Mouse (Mus musculus): ENCODE results near the gene Cbwd1. TPM values are rescaled to one million over a fixed set of nuclear protein-coding genes. Genes with fewer than 3 reads are reported as not detected.
"Not testable (repeated sequence)": the region's sequence is repeated elsewhere in the genome, so short reads cannot be mapped to it uniquely, and the experiment has no call there.

The Cbwd1 gene
- total RNA-seq, 2 experiments from 2014 or later = 12.3 to 12.5 TPM

GRCm38 (mm10) chr19:24897896-24898736 is 63.3 kb downstream of the Cbwd1 start:
- no peak for DNase-seq

- peak in 1 of 2 experiments; percentile 15 for DNase-seq
Observed at GRCm38 (mm10) chr19:24897006-24897895, 64.2 kb downstream of the Cbwd1 start.

GRCm38 (mm10) chr19:24896536-24896935 is 64.9 kb downstream of the Cbwd1 start:
- no peak for DNase-seq

- no peak for DNase-seq
Observed at GRCm38 (mm10) chr19:24886888-24887287, 74.5 kb downstream of the Cbwd1 start.

GRCm38 (mm10) chr19:24885504-24885903 is 75.9 kb downstream of the Cbwd1 start:
- DNase-seq = peak in 1 of 2 experiments; percentile 63

- no peak for DNase-seq
Observed at GRCm38 (mm10) chr19:24881237-24881636, 80.2 kb downstream of the Cbwd1 start.

- DNase-seq = not testable (repeated sequence)
Observed at GRCm38 (mm10) chr19:24875129-24875870, 86.1 kb downstream of the Cbwd1 start, which contains the start of gene Gm10053. Gm10053 (plus strand) TSS chr19:24875686.

GRCm38 (mm10) chr19:24873873-24874272 is 87.5 kb downstream of the Cbwd1 start:
- peak; percentile 22 to 27 for DNase-seq

GRCm38 (mm10) chr19:24871037-24871635 is 90.3 kb downstream of the Cbwd1 start:
- peak; percentile 73 to 76 for DNase-seq

Small RNA genes within 50 kb of the gene (microRNA-seq; reads per million reads assigned to microRNA genes)
- not detected for gene Mir3084-1

Other genes starting within 250 kb of the Cbwd1 start
- 10 to 100 TPM; 55.1 to 93.2 TPM for gene Pgm5, start 99.8 kb downstream of the Cbwd1 start, total RNA-seq (2021)
- gene Gm10053, start 85.9 kb downstream of the Cbwd1 start, total RNA-seq (2021) = 100 to 1,000 TPM; 257 to 298 TPM
- gene Foxd4, start 60.4 kb downstream of the Cbwd1 start, total RNA-seq (2021) = not detected
- 10 to 100 TPM; 12.2 to 31.7 TPM for gene Dock8, start 37.9 kb upstream of the Cbwd1 start, total RNA-seq (2021)